Mouse (Mus musculus): Measurements from ENCODE around the gene Gnai2.

GRCm38 (mm10) chr9:107577871-107578270 lies 57.3 kb downstream of the Gnai2 start:
- TF ChIP-seq CTCF (IDR thresholded peaks at IDR 0.05; ENCODE audit: extremely low read depth, insufficient read depth, insufficient read length, insufficient replicate concordance) (no peak), POLR2A (IDR thresholded peaks at IDR 0.05; ENCODE audit: low read depth, low read length) (no peak)
